Mouse (Mus musculus) midbrain, embryonic 16.5 days (tissue): ENCODE results near the gene Prr5l. TPM values are rescaled to one million over a fixed set of nuclear protein-coding genes. Genes with fewer than 3 reads are reported as not detected.

Experiments used
- ATAC-seq: fragments of 200-750 bp; cut with Nextera tagmentation; 2 replicates; pipeline ENCODE4 v1.8.0; 2017; ENCODE audit warnings: moderate TSS enrichment
- H3K27ac ChIP-seq: fragments of 300-500 bp; sonication (generic); 2 replicates; pipeline ENCODE4 v1.5.1; 2014; ENCODE audit warnings: mild to moderate bottlenecking, low read length, mixed read lengths
- H3K27me3 ChIP-seq: fragments of 300-500 bp; sonication (generic); 2 replicates; pipeline ENCODE4 v1.6.1; 2014; ENCODE audit warnings: low read depth, low read length, mixed read lengths; ENCODE audit not compliant: control insufficient read depth, insufficient read depth
- H3K36me3 ChIP-seq: fragments of 300-500 bp; sonication (generic); 2 replicates; pipeline ENCODE4 v1.6.1; 2014; ENCODE audit warnings: mild to moderate bottlenecking, low read length, moderate library complexity, mixed read lengths; ENCODE audit not compliant: control insufficient read depth, insufficient read depth
- H3K4me1 ChIP-seq: fragments of 300-500 bp; sonication (generic); 2 replicates; pipeline ENCODE4 v1.6.1; 2014; ENCODE audit warnings: mild to moderate bottlenecking, low read length, mixed read lengths; ENCODE audit not compliant: control insufficient read depth, insufficient read depth
- H3K4me2 ChIP-seq: fragments of 300-500 bp; sonication (generic); 2 replicates; pipeline ENCODE4 v1.6.1; 2014; ENCODE audit warnings: mild to moderate bottlenecking, low read length, mixed read lengths
- H3K4me3 ChIP-seq: fragments of 300-500 bp; sonication (generic); 2 replicates; pipeline ENCODE4 v1.5.1; 2014; ENCODE audit warnings: low read depth, mild to moderate bottlenecking, low read length, moderate library complexity, mixed read lengths
- H3K9ac ChIP-seq: fragments of 300-500 bp; sonication (generic); 2 replicates; pipeline ENCODE4 v1.6.1; 2014; ENCODE audit warnings: low read depth, low read length, mixed read lengths
- H3K9me3 ChIP-seq: fragments of 300-500 bp; sonication (generic); replicated peaks from 2 replicates; pipeline ENCODE4 v1.6.1; 2014; ENCODE audit warnings: mild to moderate bottlenecking, low read length, mixed read lengths; ENCODE audit not compliant: control insufficient read depth, poor library complexity, severe bottlenecking
- WGBS: fragments of 180-500 bp; shearing (Covaris S2); extraction: QIAGEN DNeasy Blood & Tissue Kit; methylation state at CpG from one replicate; pipeline ENCODE4 v1.1.7; 2014; 5-methylcytosine and 5-hydroxymethylcytosine counted together
- polyA plus RNA-seq: library from polyadenylated mRNA; unstranded; fragments of >200 nt; fragmentation: Nextera tagmentation; extraction: Ambion mirVana; gene quantifications from 2 replicates; pipeline ENCODE4 v1.2.1, GENCODE M21; 2015

Gene Prr5l
- polyA plus RNA-seq, 1 experiment from 2014 or later, result 4.7 TPM

GRCm38 (mm10) chr2:101684421-101684820 is 198.4 kb downstream of the Prr5l start:
- Histone ChIP-seq H3K9me3 (no peaks in the 10 kb centered on the region), H3K4me1 (peaks cover 6% of the 10 kb centered on the region), H3K36me3 (peaks cover 12% of the 10 kb centered on the region; the same call in 1 of the 2 replicates), H3K4me3 (no peak overlapping the region), H3K9ac (no peak overlapping the region), H3K4me2 (no peak overlapping the region), H3K27me3 (no peaks in the 10 kb centered on the region), H3K27ac (no peak overlapping the region)
- no peak for ATAC-seq
- 85% methylated on average over 12 of the region's 12 CpGs for WGBS

GRCm38 (mm10) chr2:101679164-101679784 is 203.6 kb downstream of the Prr5l start:
- WGBS, result under 1% methylated on average over 15 of the region's 15 CpGs
- Histone ChIP-seq H3K27ac (no peak overlapping the region), H3K27me3 (no peaks in the 10 kb centered on the region), H3K9ac (peak overlapping the region; percentile 86), H3K4me2 (peak overlapping the region; percentile 80), H3K36me3 (no peaks in the 10 kb centered on the region), H3K4me3 (peak overlapping the region; percentile 91), H3K4me1 (peaks cover 10% of the 10 kb centered on the region), H3K9me3 (no peaks in the 10 kb centered on the region)
- 0 out of 2 replicates have a peak, but pooled peaks have one; percentile 17 for ATAC-seq

- peak within 1 kb of the TSS; percentile 80 for H3K4me2 ChIP-seq
- H3K27me3 ChIP-seq, result no peaks in the 10 kb centered on the region
- H3K36me3 ChIP-seq, result no peaks in the 10 kb centered on the region
- peak; percentile 91 for ATAC-seq
- peaks cover 10% of the 10 kb centered on the region for H3K4me1 ChIP-seq
- no peaks in the 10 kb centered on the region for H3K9me3 ChIP-seq
- under 1% methylated on average over 68 of the region's 68 CpGs for WGBS
- peak within 1 kb of the TSS; percentile 86 for H3K9ac ChIP-seq
- peak within 1 kb of the TSS; percentile 91 for H3K4me3 ChIP-seq
- H3K27ac ChIP-seq, result peak within 1 kb of the TSS; percentile 60; the same call in 1 of the 2 replicates
These were observed 204.4 kb downstream of the Prr5l start, which contains the start of gene Traf6 for GRCm38 (mm10) chr2:101678236-101679021. Gene Traf6, plus strand, starts transcription at chr2:101678429.

GRCm38 (mm10) chr2:101673547-101673946 is 209.3 kb downstream of the Prr5l start:
- H3K36me3 ChIP-seq, result no peaks in the 10 kb centered on the region
- no peaks in the 10 kb centered on the region; the same call in 1 of the 2 replicates for H3K4me1 ChIP-seq
- no peak overlapping the region for H3K9ac ChIP-seq
- WGBS, result 76% methylated on average over 3 of the region's 3 CpGs
- no peak overlapping the region for H3K4me2 ChIP-seq
- H3K9me3 ChIP-seq, result no peaks in the 10 kb centered on the region
- H3K4me3 ChIP-seq, result no peak overlapping the region
- H3K27ac ChIP-seq, result no peak overlapping the region
- ATAC-seq, result no peak
- H3K27me3 ChIP-seq, result no peaks in the 10 kb centered on the region

- Histone ChIP-seq H3K4me1 (0 out of 2 replicates have a peak, but pooled peaks cover 2% of the 10 kb centered on the region), H3K9me3 (no peaks in the 10 kb centered on the region), H3K27ac (no peak overlapping the region), H3K9ac (no peak overlapping the region), H3K27me3 (no peaks in the 10 kb centered on the region), H3K36me3 (no peaks in the 10 kb centered on the region), H3K4me3 (no peak overlapping the region), H3K4me2 (no peak overlapping the region)
- 92% methylated on average over 3 of the region's 3 CpGs for WGBS
- no peak for ATAC-seq
These were observed 214.1 kb downstream of the Prr5l start for GRCm38 (mm10) chr2:101668751-101669150.

- no peaks in the 10 kb centered on the region for H3K36me3 ChIP-seq
- 86% methylated on average over 3 of the region's 3 CpGs for WGBS
- H3K27ac ChIP-seq, result no peak overlapping the region
- 0 out of 2 replicates have a peak, but pooled peaks cover 2% of the 10 kb centered on the region for H3K4me1 ChIP-seq
- H3K4me2 ChIP-seq, result no peak overlapping the region
- 0 out of 2 replicates have a peak, but pooled peaks have one; percentile 3 for ATAC-seq
- no peak overlapping the region for H3K4me3 ChIP-seq
- no peak overlapping the region for H3K9ac ChIP-seq
- H3K9me3 ChIP-seq, result no peaks in the 10 kb centered on the region
- no peaks in the 10 kb centered on the region for H3K27me3 ChIP-seq
These were observed 217.1 kb downstream of the Prr5l start for GRCm38 (mm10) chr2:101665703-101666092.

- Histone ChIP-seq H3K4me2 (no peak overlapping the region), H3K4me3 (no peak overlapping the region), H3K27ac (no peak overlapping the region), H3K36me3 (no peaks in the 10 kb centered on the region), H3K4me1 (0 out of 2 replicates have a peak, but pooled peaks cover 2% of the 10 kb centered on the region), H3K9ac (no peak overlapping the region), H3K27me3 (no peaks in the 10 kb centered on the region), H3K9me3 (no peaks in the 10 kb centered on the region)
- ATAC-seq, result peak; percentile 76; the same call in 1 of the 2 replicates
- WGBS, result 20% methylated on average over 9 of the region's 9 CpGs
These were observed 217.6 kb downstream of the Prr5l start for GRCm38 (mm10) chr2:101665058-101665702.
